Mouse (Mus musculus) stomach, postnatal 0 days (tissue): Measurements from ENCODE around the gene Zranb1. TPM values are rescaled to one million over a fixed set of nuclear protein-coding genes. Genes with fewer than 3 reads are reported as not detected.

Experiments
- ATAC-seq: fragments of 200-750 bp; cut with Nextera tagmentation; 2 replicates; pipeline ENCODE4 v1.8.0; 2017; ENCODE audit not compliant: low FRiP score, low TSS enrichment
- DNase-seq: peaks from one replicate; pipeline ENCODE4 v3.0.0-alpha.2; 2016; ENCODE audit warnings: low spot score
- H3K27ac ChIP-seq: fragments of 300-500 bp; sonication (generic); replicated peaks from 2 replicates; pipeline ENCODE4 v1.5.1; 2014; ENCODE audit warnings: mild to moderate bottlenecking, control low read depth
- H3K27me3 ChIP-seq: fragments of 300-500 bp; sonication (generic); 2 replicates; pipeline ENCODE4 v1.6.1; 2014; ENCODE audit warnings: low read length; ENCODE audit not compliant: control insufficient read depth, insufficient read depth
- H3K36me3 ChIP-seq: fragments of 300-500 bp; sonication (generic); 2 replicates; pipeline ENCODE4 v1.6.1; 2014; ENCODE audit warnings: low read length, mixed read lengths; ENCODE audit not compliant: control insufficient read depth, insufficient read depth
- H3K4me1 ChIP-seq: fragments of 300-500 bp; sonication (generic); replicated peaks from 2 replicates; pipeline ENCODE4 v1.6.1; 2014; ENCODE audit warnings: antibody characterized with exemption; ENCODE audit not compliant: control insufficient read depth, insufficient read depth
- H3K4me2 ChIP-seq: fragments of 300-500 bp; sonication (generic); replicated peaks from 2 replicates; pipeline ENCODE4 v1.6.1; 2014; ENCODE audit warnings: low read depth, mild to moderate bottlenecking, control low read depth, moderate library complexity
- H3K4me3 ChIP-seq: fragments of 300-500 bp; sonication (generic); 2 replicates; pipeline ENCODE4 v1.5.1; 2014; ENCODE audit warnings: low read depth, low read length, control low read depth
- H3K9ac ChIP-seq: fragments of 300-500 bp; sonication (generic); 2 replicates; pipeline ENCODE4 v1.6.1; 2014; ENCODE audit warnings: mild to moderate bottlenecking, low read length, control low read depth, mixed read lengths
- H3K9me3 ChIP-seq: fragments of 300-500 bp; sonication (generic); 2 replicates; pipeline ENCODE4 v1.6.1; 2016; ENCODE audit warnings: low read length; ENCODE audit not compliant: control insufficient read depth
- CTCF ChIP-seq: IDR thresholded peaks from 2 replicates; pipeline ENCODE4 v1.5.1; 2016; ENCODE audit warnings: antibody characterized with exemption, low read depth, mild to moderate bottlenecking, moderate library complexity
- EP300 ChIP-seq: optimal IDR thresholded peaks from 2 replicates; pipeline ENCODE3; 2016; ENCODE audit warnings: antibody characterized with exemption
- WGBS: fragments of 180-500 bp; shearing (Covaris S2); extraction: QIAGEN DNeasy Blood & Tissue Kit; methylation state at CpG from one replicate; pipeline ENCODE4 v1.1.7; 2014; 5-methylcytosine and 5-hydroxymethylcytosine counted together
- polyA plus RNA-seq: library from polyadenylated mRNA; unstranded; fragments of >200 nt; fragmentation: Nextera tagmentation; extraction: Ambion mirVana; gene quantifications from 2 replicates; pipeline ENCODE4 v1.2.1, GENCODE M21; 2015

Gene Zranb1
- polyA plus RNA-seq, 1 experiment from 2014 or later, result 16.9 TPM

DNA sequence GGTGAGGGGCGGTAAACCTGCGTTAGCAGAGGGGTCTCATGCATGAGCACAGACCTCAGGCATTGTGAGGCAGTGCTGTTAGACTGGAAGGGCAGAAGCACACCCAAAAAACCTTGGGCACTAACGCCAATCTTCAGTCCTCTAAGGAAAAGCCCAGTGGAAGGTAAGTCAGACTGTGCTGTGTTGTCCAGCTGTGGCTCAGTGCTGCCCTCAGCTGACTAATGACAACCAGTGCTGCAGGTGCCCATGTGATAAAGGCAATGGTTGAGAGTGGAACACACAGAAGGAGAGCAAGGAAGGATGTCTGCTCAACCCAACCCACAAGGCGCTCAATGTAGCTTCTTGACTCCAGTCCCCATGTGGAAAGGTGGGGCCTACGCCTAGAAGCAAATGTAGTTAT is 65.4 kb downstream of the Zranb1 start:
- TF ChIP-seq CTCF, result peak; percentile 77
- no peak for TF ChIP-seq EP300
- Histone ChIP-seq H3K4me3 (no peak overlapping the region), H3K4me1 (no peaks in the 10 kb centered on the region), H3K27me3 (no peaks in the 10 kb centered on the region), H3K4me2 (no peak overlapping the region), H3K9ac (no peak overlapping the region), H3K36me3 (peaks cover 37% of the 10 kb centered on the region), H3K9me3 (no peaks in the 10 kb centered on the region), H3K27ac (no peak overlapping the region)
- DNase-seq (peak; percentile 52), ATAC-seq (0 out of 2 replicates have a peak, but pooled peaks have one; percentile 61)
- WGBS, result 87% methylated on average over 5 of the region's 5 CpGs

DNA sequence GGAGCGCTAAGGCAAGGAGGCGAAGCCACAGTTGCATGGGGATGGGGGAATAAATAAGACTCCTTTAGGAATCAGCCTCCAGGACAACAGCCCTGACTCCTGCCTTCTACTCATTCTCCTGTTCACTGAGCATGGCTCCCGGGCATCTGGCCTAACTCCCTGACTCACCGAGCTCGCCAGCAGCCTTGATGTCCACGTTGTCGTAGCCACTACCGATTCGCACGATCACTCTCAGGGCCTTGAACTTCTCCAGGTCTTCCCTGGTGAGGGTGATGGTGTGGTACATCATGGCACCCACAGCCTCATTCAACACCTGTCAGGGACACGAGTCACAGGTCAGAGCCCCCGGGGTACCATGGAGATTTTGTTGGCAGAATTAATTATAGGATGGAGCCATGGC is 67.7 kb downstream of the Zranb1 start:
- H3K27ac ChIP-seq, result no peak overlapping the region
- no peak for ATAC-seq
- no peak overlapping the region for H3K9ac ChIP-seq
- H3K4me3 ChIP-seq, result no peak overlapping the region
- DNase-seq, result no peak
- H3K36me3 ChIP-seq, result peaks cover 32% of the 10 kb centered on the region
- no peaks in the 10 kb centered on the region for H3K9me3 ChIP-seq
- no peaks in the 10 kb centered on the region for H3K27me3 ChIP-seq
- no peaks in the 10 kb centered on the region for H3K4me1 ChIP-seq
- TF ChIP-seq EP300 (no peak), CTCF (no peak)
- 96% methylated on average over 12 of the region's 12 CpGs for WGBS
- no peak overlapping the region for H3K4me2 ChIP-seq

- H3K9ac ChIP-seq, result no peak overlapping the region
- DNase-seq, result no peak
- WGBS, result 94% methylated on average over 11 of the region's 11 CpGs
- TF ChIP-seq EP300 (no peak), CTCF (no peak)
- ATAC-seq, result no peak
- no peaks in the 10 kb centered on the region for H3K27me3 ChIP-seq
- no peaks in the 10 kb centered on the region for H3K4me1 ChIP-seq
- no peak overlapping the region for H3K27ac ChIP-seq
- H3K4me3 ChIP-seq, result no peak overlapping the region
- H3K9me3 ChIP-seq, result no peaks in the 10 kb centered on the region
- peaks cover 32% of the 10 kb centered on the region for H3K36me3 ChIP-seq
- no peak overlapping the region for H3K4me2 ChIP-seq
Observed at GRCm38 (mm10) chr7:132999061-132999460, 68.1 kb downstream of the Zranb1 start.

GRCm38 (mm10) chr7:133001388-133001787 is 70.4 kb downstream of the Zranb1 start:
- TF ChIP-seq EP300, result no peak
- no peak for TF ChIP-seq CTCF
- no peaks in the 10 kb centered on the region for H3K9me3 ChIP-seq
- no peaks in the 10 kb centered on the region for H3K27me3 ChIP-seq
- H3K36me3 ChIP-seq, result peaks cover 18% of the 10 kb centered on the region
- no peaks in the 10 kb centered on the region for H3K4me1 ChIP-seq
- no peak overlapping the region for H3K4me3 ChIP-seq
- ATAC-seq, result no peak
- no peak overlapping the region for H3K4me2 ChIP-seq
- no peak overlapping the region for H3K27ac ChIP-seq
- no peak for DNase-seq
- no peak overlapping the region for H3K9ac ChIP-seq
- 88% methylated on average over 3 of the region's 3 CpGs for WGBS

DNA sequence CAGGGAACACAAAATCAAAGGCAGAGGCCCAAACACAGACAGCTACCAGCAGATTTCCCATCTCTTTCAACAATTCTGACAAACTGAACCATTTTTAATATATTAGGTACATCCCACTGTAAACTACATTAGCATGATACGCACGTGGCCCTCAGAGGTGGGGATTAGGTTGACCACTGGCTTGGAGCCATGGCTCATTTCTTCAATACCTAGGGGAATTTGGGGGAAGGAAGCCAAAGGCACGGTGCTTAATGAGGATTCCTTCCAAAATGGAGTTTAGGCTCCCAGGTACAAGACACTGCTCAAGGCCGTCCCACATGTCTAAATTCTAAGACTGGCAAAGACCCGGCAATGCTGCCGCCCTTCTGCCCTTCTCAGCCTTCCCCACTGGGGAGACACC is 71.3 kb downstream of the Zranb1 start:
- no peak overlapping the region for H3K4me3 ChIP-seq
- peaks cover 14% of the 10 kb centered on the region for H3K36me3 ChIP-seq
- H3K9ac ChIP-seq, result no peak overlapping the region
- DNase-seq (no peak), ATAC-seq (no peak)
- 81% methylated on average over 6 of the region's 6 CpGs for WGBS
- no peak overlapping the region for H3K4me2 ChIP-seq
- H3K27me3 ChIP-seq, result no peaks in the 10 kb centered on the region
- H3K9me3 ChIP-seq, result no peaks in the 10 kb centered on the region
- H3K27ac ChIP-seq, result no peak overlapping the region
- no peaks in the 10 kb centered on the region for H3K4me1 ChIP-seq
- no peak for TF ChIP-seq CTCF
- TF ChIP-seq EP300, result no peak

DNA sequence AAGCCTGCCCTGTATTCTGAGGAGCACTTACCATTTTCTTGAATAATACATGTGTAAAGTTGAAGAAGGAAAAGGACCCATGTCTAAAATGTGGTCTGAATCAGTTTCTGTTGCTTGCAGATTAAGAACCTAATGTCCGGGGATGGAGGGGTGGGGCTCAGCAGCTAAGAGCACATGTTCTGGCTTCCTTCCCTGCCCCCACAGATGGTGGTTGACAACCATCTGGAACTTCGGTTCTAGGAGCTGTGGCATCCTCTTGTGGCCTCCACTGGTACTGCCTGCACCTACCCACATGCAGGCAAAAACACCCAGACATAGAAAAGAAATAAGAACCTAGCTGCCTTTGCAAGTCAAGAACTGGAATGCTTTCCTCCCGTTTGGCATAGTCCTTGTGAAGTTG is 72.5 kb downstream of the Zranb1 start:
- Histone ChIP-seq H3K4me2 (no peak overlapping the region), H3K4me3 (no peak overlapping the region), H3K27me3 (no peaks in the 10 kb centered on the region), H3K27ac (no peak overlapping the region), H3K9ac (no peak overlapping the region), H3K9me3 (no peaks in the 10 kb centered on the region), H3K36me3 (peaks cover 8% of the 10 kb centered on the region), H3K4me1 (peaks cover 4% of the 10 kb centered on the region)
- no peak for TF ChIP-seq EP300
- TF ChIP-seq CTCF, result peak; percentile 97
- WGBS, result 12% methylated on average over 3 of the region's 3 CpGs
- ATAC-seq, result peak; percentile 76
- DNase-seq, result peak; percentile 85
